Mouse (Mus musculus): Measurements from ENCODE around the gene Uqcr10.

Uqcr10 gene

DNA sequence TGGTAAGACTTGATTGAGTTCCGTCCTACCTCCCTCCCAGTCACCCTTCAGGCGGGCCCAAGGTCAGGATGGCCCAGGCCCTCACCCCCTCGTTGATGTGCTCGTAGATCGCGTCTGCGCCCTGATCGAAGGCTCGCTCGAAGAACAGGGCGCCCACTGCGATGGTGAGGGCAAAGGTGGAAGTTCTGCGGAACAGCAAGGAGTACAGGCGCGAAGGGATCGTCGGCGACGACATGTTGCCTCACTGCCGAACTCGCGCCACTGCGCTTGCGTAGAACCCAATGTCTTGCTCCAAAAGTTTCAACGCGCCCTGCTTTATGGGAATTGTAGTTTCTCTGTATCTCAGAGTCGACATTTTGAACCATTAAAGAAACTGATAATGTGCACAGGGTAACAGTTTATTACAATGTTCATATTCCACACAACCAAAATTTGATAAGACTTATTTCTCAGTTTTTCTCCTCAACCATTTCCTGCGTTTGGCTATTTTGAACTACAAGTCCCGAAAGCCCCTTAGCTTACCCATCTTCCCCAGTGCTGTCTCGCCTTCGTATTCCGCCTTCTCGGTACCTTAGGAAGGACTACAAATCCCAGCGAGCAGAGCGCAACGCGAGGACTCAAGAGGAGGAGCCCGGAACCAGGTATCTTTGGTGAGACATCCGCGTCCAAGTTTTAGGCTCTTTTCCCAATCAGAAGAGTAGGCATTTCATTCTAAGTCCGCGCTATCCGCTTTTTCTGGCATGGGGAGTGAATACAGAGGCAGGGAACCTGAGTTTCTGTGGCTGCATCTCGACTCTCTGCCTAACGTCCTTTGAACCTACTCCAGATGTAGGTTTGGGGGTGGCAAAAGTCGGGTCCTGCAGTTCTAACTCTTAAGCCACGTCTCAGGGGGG lies at the start of gene Uqcr10, which contains the start of gene Zmat5:
Gene Uqcr10 (minus strand): TSS at position 271 of the 893 bp plus-strand sequence.
Gene Zmat5 (plus strand): TSS at position 607 of the 893 bp plus-strand sequence.
- peak; percentile 96 for DNase-seq

- no peak for DNase-seq
Measured at GRCm38 (mm10) chr11:4752836-4753235, 48.7 kb upstream of the Uqcr10 start.

DNA sequence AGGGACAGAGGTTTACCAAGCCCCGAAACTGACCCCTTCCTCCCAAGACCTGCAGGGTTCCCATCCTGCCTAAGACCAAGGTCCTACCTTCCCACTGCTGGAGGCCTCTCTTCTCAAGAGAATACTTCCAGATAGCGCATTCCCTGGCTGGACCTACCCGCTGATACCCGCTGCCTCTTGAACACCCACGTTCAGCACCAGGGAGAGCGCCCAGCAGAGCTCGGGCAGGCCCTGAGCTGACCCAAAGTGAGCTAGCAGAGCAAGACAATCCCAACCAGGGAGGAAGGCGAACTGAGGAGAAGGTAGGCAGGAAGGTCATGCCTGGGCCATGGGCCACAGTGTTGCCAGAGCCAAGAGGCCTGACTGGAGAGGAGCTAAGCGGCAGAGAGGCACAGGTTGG lies 46.1 kb upstream of the Uqcr10 start:
- peak; percentile 67 for DNase-seq

- no peak for DNase-seq
Measured at GRCm38 (mm10) chr11:4747285-4747684, 43.1 kb upstream of the Uqcr10 start.

DNA sequence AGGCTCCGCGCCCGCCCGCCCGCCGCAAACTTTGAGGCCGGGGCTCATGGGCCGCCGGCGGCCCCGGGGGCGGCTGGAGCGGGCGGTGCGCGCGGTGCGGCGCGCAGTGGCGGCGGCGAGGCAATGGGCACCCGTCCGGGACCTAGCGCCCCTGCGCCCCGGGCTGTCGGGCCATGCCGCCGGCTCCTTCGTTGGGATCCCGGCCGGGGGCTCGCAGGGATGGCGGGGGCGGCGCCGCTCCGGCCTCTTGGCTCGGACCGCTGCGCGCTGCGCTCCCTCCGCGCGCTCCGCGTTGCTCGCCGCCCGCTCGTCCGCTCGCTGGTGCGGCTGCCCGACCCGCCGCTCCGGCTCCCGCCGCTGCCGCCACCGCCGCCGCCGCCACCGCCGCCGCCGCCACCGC lies 42.6 kb upstream of the Uqcr10 start, which contains the start of gene Cabp7:
Gene Cabp7 (minus strand): TSS at position 46 of the 400 bp plus-strand sequence.
- no peak for DNase-seq

DNA sequence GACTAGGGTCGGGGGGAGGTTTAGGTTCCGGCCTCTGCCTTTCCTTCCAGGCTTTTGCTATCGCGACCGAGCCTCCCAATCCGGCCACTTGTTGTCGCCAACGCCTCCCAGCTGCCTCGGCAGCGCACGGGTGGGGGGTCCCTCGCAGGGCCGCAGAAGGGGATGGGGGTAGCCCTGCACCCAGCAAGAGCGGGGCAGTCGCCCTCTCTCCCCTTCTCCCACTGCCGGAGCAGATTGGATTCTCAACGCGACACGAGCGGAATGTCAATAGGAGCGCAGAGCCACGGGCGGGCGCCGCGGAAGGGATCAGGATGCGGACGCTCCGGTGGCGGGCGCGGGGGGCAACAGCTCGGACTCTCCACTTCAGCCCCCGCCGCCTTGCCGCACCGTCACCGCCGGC lies 41.8 kb upstream of the Uqcr10 start:
- DNase-seq: no peak

DNA sequence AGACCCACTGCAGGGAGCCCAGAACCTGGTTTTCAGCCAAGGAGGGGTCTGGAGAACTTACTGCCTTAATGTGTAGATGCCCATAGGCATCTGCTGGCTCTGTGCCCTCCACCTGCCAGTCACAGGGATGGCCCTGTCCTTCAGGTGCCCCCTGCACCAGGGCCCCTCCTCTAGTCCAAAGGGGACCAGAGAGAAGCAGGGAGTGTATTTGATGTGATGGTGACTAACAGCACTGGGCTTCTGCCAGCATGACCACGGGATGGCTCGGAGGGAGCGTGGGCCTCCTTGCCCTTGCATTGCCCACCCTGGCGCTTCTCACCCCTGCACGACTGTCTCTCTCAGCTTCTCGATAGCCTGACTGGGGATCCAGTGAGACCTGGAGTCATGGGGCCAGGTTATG lies 40.5 kb upstream of the Uqcr10 start:
- no peak for DNase-seq

DNA sequence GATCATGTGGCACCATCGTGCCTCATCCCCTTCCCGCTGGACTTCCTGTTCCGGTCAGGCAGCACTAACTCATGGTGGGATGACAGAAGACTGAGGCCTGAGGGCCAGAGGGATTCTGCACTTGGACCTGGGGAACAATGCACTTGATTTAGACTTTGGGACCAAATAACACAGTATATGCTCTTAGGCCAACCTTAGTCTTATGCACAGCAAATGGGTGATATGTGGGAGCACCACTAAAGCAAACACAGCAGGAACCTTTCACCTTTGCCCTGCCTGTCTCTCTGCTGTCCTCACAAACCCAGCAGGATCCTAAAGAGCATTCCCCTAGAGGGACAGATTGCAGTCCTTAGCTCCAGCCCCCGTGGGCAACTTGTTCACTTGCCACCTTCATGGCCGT lies 36.6 kb upstream of the Uqcr10 start:
- no peak for DNase-seq

GRCm38 (mm10) chr11:4738719-4739118 lies 34.6 kb upstream of the Uqcr10 start:
- no peak for DNase-seq

- no peak for DNase-seq
Measured at GRCm38 (mm10) chr11:4737682-4738081, 33.5 kb upstream of the Uqcr10 start.

- DNase-seq: no peak
Measured at GRCm38 (mm10) chr11:4736355-4736754, 32.2 kb upstream of the Uqcr10 start.

DNA sequence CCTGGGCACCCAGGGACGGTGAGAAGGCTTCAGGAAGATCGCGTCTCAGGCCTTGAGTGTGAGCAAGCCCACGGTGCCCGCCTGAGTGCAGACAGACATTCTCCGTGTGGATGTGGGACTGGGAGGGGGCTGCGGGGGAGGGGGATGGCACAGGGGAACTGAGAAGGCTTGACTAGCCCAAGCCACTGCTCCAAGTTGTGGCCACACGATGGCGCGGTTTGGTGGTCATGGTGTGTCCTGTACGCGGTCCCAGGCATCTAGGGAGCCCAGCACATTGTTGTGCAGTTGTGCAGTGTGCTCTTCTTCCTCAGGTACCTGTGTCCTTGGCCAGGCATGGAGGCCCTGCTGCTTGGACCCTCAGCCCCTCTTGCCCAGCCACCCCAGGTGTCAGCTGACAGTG lies 30.0 kb upstream of the Uqcr10 start:
- no peak for DNase-seq

- DNase-seq: no peak
Measured at GRCm38 (mm10) chr11:4731781-4732180, 27.6 kb upstream of the Uqcr10 start.

DNA sequence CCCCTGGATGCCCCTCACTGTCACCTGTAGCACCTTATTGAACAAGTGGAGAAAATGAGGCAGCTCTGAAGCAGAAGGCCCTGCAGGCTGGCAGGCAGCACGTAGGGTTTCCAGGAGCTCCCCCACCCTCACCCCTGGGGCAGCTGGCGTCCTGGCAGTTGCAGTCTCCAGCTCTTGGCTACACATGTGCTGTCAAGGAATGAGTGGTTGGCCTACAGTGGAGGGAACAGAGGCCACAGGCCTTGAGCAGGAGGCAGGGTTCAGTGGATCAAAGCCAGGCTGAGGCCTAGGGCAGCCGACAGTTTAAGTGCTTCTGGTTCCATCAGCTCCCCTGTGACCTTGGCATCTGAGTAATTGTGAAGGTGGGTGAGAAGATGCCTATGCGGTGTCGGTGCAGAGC lies 26.8 kb upstream of the Uqcr10 start:
- DNase-seq: no peak

DNA sequence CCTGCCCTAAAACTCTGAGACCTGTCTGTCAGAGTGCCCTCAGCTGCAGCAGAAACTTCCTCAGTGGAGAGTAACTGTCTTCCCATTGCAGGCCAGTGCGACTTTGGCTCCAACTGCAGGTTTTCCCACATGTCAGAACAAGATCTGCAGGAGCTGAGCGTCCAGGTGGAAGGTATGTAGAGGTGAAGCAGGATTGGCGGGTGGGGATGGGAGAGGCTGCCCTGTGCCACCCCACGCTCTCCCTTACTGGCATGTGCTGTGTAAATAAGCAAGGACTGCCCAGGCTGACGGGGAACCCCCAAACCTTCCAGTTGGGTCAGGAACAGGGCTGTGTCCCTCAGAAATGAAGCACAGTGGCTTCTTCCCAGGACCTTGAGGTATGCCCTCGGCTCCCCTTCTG lies 26.0 kb upstream of the Uqcr10 start:
- DNase-seq: no peak

GRCm38 (mm10) chr11:4729603-4730002 lies 25.5 kb upstream of the Uqcr10 start:
- DNase-seq: no peak

DNA sequence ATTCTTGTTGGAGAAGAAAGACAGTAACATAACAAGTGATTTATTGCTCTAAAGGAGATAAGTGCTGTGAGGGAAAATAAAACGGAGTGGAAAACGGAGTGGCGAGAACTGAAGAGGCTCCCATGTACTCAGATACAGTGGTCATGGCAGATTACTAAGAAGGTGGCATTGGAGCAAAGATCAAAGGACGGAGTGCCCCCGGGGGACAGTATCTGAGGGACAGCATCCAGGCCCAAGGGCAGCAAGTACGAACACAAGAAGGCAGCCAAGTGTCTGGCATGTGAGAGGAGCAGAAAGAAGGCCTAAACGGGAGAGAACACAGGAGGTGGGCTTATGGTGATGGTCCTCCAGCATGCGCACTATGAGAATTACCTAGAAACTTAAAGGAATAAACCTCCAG lies 17.6 kb upstream of the Uqcr10 start:
- no peak for DNase-seq

- DNase-seq: no peak
Measured at GRCm38 (mm10) chr11:4720900-4721580, 16.9 kb upstream of the Uqcr10 start.

GRCm38 (mm10) chr11:4720393-4720792 lies 16.3 kb upstream of the Uqcr10 start:
- DNase-seq: no peak

DNA sequence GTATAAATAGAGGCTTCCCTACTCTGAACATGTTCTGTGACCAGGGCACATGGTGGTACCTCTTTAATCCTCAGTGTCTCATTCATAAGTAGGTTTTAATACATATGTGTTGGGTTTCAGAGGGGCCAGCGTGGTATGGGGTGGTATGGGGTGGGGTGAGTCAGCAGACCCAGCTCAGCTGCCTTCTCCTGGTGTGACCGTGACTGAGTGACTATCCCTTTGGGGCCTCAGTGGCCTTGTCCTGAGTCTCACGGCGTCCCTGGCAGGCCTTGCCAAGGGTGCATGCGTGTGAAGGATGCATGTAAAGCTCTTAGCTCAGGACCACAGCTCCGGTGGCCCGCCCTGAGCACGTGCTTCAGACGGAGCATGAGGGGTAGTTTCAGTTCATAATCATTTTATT lies 15.8 kb upstream of the Uqcr10 start:
- DNase-seq: no peak

DNA sequence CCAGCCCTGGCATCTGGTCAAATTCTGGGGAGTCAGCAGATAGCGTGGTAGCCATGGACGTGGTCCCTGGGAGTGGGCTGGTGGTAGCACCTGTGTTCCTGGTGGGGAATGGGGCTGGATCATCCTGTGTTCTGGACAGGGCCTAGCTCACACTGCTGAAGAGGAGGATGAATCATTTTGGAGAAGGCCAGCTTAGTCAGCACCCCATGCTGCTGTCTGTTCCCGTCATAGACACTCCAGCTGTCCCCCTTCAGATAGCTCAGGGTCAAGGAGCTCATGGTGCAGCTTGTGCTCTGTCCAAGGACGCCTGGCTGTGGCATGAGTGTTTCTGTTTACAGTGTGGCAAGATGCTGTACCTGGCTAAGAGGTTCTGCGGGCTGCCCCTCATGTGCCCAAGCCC lies 14.4 kb upstream of the Uqcr10 start:
- no peak for DNase-seq

DNA sequence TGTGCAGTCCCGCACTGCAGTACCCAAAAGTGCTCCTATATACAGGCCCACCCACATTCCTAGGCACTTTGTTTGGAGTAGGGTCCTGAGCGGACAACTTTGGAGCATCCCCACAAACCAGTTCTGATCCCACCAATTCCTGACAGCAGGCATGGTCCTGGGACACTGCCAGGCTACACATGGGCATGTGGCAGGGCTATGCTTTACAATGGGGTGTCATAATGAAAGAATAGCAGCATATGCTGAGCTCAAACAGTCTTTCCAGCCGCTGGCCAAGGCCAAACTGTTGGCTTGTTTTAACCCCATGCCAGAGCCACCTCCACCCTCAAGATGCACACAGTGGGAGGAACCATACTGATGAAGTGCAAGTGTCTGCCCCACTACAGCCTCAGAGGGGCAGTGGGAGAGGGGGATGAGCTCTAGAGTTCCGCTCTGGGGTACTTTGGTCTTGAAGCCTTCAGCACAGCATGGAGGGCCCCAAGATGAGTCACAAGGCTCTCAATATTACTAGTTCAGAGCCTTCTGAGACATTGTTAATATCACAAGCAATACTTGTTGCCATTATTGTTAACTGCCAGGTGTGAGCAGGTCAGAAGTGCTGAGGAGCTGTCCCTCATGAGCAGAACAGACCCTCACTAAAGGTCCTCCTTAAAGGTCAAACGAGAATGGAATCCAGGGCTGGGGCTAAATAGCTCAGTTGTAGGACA lies 12.5 kb upstream of the Uqcr10 start:
- no peak for DNase-seq

- no peak for DNase-seq
Measured at GRCm38 (mm10) chr11:4715596-4715995, 11.5 kb upstream of the Uqcr10 start.

DNA sequence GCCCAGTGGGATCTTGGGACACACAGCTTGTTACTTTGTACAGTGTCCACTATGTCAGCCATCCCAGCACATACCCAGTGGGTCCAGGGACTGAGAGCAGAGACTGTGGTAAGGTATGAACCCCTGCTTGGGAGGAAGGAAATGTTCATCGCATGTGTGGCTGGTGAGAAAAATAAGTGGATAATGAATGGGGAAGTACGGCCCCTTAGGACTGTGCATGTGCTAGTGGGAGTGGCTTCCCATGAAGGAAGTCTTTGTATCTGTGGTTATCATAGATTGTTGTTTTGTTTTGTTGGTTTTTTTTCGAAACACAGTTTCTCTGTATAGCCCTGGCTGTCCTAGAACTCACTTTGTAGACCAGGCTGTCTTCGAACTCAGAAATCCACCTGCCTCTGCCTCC lies 10.6 kb upstream of the Uqcr10 start:
- no peak for DNase-seq
